Mouse (Mus musculus) CD4-positive naive resting alpha-beta T cell, adult 57 days (primary cell): ENCODE results near the gene Pla2g5. TPM values are rescaled to one million over a fixed set of nuclear protein-coding genes. Genes with fewer than 3 reads are reported as not detected.

Experiments used
- total RNA-seq: library from RNA; stranded (reverse); gene quantifications from one replicate; pipeline ENCODE4 v1.2.4, GENCODE M21; 2023

Gene Pla2g5
- total RNA-seq = 1.8 TPM

DNA sequence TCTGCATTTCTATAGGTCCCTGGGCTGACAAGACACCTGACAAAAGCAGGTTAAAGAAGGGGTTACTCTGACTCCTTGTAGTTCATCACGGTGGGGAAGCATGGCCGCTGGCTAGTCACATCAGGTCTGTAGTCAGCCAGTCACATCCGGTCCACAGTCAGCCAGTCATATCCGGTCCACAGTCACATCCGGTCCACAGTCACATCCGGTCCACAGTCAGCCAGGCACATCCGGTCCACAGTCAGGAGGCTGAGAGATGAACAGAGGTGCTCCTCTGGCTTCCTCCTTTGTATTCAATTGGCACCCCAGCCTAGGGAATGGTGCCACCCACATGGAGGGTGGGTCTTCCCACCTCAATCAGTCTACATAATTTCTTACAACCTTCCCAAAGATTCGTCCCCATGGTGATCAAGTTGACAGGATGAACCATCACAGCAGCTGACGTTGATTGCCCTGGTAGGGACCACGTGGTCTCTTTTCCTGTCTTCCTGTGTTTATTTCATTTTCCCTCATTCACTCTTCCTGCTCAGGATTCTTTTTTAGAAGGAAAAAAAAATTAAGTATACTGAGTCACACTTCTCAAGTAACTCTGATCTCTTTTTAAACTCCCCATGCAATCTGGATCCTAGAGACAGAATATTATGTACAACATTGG is at the start of gene Pla2g5:
Pla2g5 (minus strand) TSS at position 139 of the 655 bp plus-strand sequence.

DNA sequence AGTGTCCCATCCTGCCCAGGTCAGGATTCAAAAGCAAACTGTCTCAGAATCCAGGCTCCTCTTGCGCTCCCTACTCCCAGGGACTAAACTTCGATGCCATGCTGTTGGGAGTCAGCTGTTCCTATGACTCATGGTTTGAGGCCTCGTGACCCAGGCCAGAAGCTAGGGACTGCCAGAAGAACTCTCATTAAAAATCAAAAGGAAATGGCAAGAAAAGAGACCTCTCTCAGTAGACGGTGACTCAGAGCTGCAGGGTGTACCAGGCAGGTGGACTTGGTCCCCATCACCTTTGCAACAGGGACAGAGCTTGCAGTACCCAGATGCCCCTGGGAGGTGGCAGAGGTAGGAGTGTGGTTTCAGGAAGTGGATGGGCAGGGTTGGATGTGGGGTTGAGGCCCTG is 14.4 kb upstream of the Pla2g5 start, which contains the start of gene Pla2g2e:
Pla2g2e (plus strand) TSS at position 212 of the 400 bp plus-strand sequence.

DNA sequence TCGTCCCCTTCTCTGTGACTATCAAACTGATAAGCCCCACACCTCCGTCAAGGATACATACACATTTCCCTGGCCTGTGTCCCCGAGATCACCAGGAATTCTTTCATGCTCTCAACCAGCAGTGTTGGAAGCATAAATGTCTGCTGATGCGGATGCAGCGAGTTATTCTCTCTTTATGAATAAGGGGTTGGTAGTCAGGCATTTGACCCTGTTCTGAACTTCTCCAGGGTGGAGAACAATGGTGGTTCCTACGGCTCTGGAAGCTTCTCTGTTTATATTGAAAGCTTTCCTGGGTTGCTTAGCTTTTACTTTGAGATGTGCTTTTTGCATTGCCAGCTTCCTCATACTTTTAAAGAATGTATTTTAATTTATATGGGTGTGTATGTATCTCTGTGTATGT is 10.6 kb upstream of the Pla2g5 start, which contains the start of gene Gm13030:
Gm13030 (minus strand) TSS at position 101 of the 400 bp plus-strand sequence.

DNA sequence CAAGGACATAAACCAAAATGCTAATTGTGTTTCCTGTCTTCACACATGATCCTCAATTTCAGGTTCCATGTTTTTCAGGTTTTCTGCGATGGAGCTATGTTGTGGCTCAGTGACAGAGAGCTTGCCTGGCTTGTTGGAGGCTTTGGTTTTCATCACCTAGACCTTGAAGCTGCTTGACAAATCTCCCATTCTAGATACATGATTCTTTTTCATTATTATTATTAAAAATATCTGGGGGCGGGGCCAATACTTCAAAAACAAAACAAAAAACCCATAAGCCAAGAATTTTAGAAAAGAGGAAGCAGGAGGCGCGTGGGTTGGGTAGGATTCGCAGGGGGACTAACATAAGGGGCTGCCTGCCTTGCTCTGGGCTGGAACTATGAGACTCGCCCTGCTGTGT is 87.8 kb downstream of the Pla2g5 start, which contains the start of gene Pla2g2d:
Pla2g2d (plus strand) TSS at position 301 of the 400 bp plus-strand sequence.

DNA sequence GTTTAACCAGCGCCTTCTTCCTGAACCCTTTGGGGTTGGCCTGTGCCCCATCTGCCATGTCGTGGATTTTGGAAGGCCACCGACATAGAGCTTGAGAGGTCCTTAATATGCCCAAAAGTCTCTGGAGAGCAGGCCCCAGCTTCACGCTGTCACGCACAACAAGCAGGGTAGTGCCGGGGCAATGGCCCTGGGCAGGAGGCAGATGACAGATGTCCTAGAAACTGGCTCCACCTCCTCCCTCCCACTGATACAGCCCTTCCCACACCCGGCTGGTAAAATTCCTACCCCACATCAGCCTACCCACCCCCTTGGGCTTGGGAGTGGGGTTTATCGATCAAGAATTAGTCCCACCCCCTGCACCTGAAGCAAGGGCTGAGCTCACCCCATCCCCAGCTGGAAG is 105.9 kb downstream of the Pla2g5 start, which contains the start of gene Pla2g2f:
Pla2g2f (minus strand) TSS at position 211 of the 400 bp plus-strand sequence.

Other genes with a start within 250 kb of the Pla2g5 start
- gene Vwa5b1, start 227.6 kb downstream of the Pla2g5 start, total RNA-seq = not detected
- gene Pla2g2c, start 138.7 kb downstream of the Pla2g5 start, total RNA-seq = not detected
- 0.18 TPM for gene Ubxn10, start 126.3 kb downstream of the Pla2g5 start, total RNA-seq
- gene Pla2g2f, start 105.9 kb downstream of the Pla2g5 start, total RNA-seq = not detected
- 0.71 TPM for gene Pla2g2d, start 87.7 kb downstream of the Pla2g5 start, total RNA-seq
- gene Gm13030, start 10.5 kb upstream of the Pla2g5 start, total RNA-seq = not detected
- gene Pla2g2e, start 14.5 kb upstream of the Pla2g5 start, total RNA-seq = 0.80 TPM
- gene Otud3, start 50.5 kb upstream of the Pla2g5 start, total RNA-seq = 9.5 TPM
- not detected for gene Rnf186, start 103.6 kb upstream of the Pla2g5 start, total RNA-seq
- gene Tmco4, start 109.4 kb upstream of the Pla2g5 start, total RNA-seq = 38.1 TPM
- not detected for gene Htr6, start 212.1 kb upstream of the Pla2g5 start, total RNA-seq
- 3.2 TPM for gene Nbl1, start 229.5 kb upstream of the Pla2g5 start, total RNA-seq